Mouse (Mus musculus): Measurements from ENCODE around the gene Mcts1.

Gene Mcts1

DNA sequence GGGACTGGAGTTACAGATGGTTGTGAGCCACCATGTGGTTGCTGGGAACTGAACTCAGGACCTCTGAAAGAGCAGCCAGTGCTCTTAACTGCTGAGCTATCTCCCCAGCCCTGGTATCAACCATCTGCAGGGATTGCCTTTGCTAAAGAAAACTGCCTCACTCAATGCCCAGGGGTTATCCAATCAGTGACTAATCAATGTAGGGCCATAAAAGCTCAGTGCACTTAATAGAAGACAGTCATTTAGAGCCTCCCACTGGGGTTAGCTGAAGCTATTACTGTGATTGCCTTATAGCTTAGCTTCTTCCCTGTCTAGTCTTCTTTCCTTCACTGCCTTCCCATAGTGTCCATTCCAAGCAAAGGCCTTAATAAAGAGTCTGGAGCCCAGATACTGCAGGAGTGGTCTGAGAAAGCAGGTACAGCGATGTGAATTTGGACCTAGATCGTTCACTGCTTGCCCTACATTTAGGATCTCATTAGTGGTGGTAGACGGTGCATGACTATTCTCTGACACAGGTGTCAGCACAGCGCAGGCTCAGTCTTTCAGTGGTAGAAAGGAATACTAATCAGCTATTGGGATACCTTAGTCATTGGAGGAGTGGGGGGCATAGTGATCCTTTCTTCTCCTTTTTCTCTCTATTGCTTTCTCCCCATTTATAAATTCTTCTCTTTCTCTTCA, 56.0 kb downstream of the Mcts1 start:
- no peak for DNase-seq (ENCODE audit: low read depth)

All from NIH3T3 (cell line).